Mouse (Mus musculus) bone marrow, adult 2 months (tissue): ENCODE measurements around the gene Aco2.
A peak's percentile ranks its signal among the peaks of the same experiment; 100 is the strongest.

Source experiments
- CTCF ChIP-seq: fragments of 200-500 bp; IDR thresholded peaks from 2 replicates; pipeline ENCODE4 v1.5.1; 2011; ENCODE audit warnings: low read length, control low read depth; ENCODE audit not compliant: control insufficient read depth, insufficient read depth
- POLR2A ChIP-seq: fragments of 200-500 bp; IDR thresholded peaks from 2 replicates; pipeline ENCODE4 v1.6.1; 2011; ENCODE audit warnings: low read depth, mild to moderate bottlenecking, control low read depth, low read length, borderline replicate concordance; ENCODE audit not compliant: control insufficient read depth

- no peak for TF ChIP-seq CTCF
- peak; percentile 40; the same call in 1 of the 2 replicates for TF ChIP-seq POLR2A
Observed at GRCm38 (mm10) chr15:81872262-81873136, at the start of gene Aco2.
